Mouse (Mus musculus) midbrain, embryonic 15.5 days (tissue): ENCODE results near the gene Ptprg. TPM values are rescaled to one million over a fixed set of nuclear protein-coding genes. Genes with fewer than 3 reads are reported as not detected.
"Not testable (repeated sequence)": the region's sequence is repeated elsewhere in the genome, so short reads cannot be mapped to it uniquely, and the experiment has no call there.

Experiments
- ATAC-seq: fragments of 200-750 bp; cut with Nextera tagmentation; replicated peaks from 2 replicates; pipeline ENCODE4 v1.8.0; 2017; ENCODE audit warnings: moderate TSS enrichment
- H3K27ac ChIP-seq: fragments of 300-500 bp; sonication (generic); 2 replicates; pipeline ENCODE4 v1.5.1; 2015; ENCODE audit warnings: mild to moderate bottlenecking, inconsistent platforms
- H3K27me3 ChIP-seq: fragments of 300-500 bp; sonication (generic); replicated peaks from 2 replicates; pipeline ENCODE4 v1.6.1; 2015; ENCODE audit warnings: inconsistent platforms
- H3K36me3 ChIP-seq: fragments of 300-500 bp; sonication (generic); replicated peaks from 2 replicates; pipeline ENCODE4 v1.6.1; 2015; ENCODE audit warnings: inconsistent platforms
- H3K4me1 ChIP-seq: fragments of 300-500 bp; sonication (generic); 2 replicates; pipeline ENCODE4 v1.6.1; 2015; ENCODE audit warnings: inconsistent platforms
- H3K4me2 ChIP-seq: fragments of 300-500 bp; sonication (generic); 2 replicates; pipeline ENCODE4 v1.6.1; 2015; ENCODE audit warnings: inconsistent platforms, mild to moderate bottlenecking, moderate library complexity
- H3K4me3 ChIP-seq: fragments of 300-500 bp; sonication (generic); 2 replicates; pipeline ENCODE4 v1.5.1; 2015; ENCODE audit warnings: mild to moderate bottlenecking, inconsistent platforms
- H3K9ac ChIP-seq: fragments of 300-500 bp; sonication (generic); 2 replicates; pipeline ENCODE4 v1.6.1; 2015; ENCODE audit warnings: mild to moderate bottlenecking, inconsistent platforms
- H3K9me3 ChIP-seq: fragments of 300-500 bp; sonication (generic); 2 replicates; pipeline ENCODE4 v1.6.1; 2016; ENCODE audit warnings: inconsistent platforms
- WGBS: fragments of 180-500 bp; shearing (Covaris S2); methylation state at CpG from one replicate; pipeline ENCODE4 v1.1.7; 2015; ENCODE audit warnings: mixed read lengths; 5-methylcytosine and 5-hydroxymethylcytosine counted together
- polyA plus RNA-seq: library from polyadenylated mRNA; unstranded; fragments of >200 nt; fragmentation: Nextera tagmentation; extraction: Ambion mirVana; gene quantifications from 2 replicates; pipeline ENCODE4 v1.2.1, GENCODE M21; 2015

Ptprg gene
- polyA plus RNA-seq, 1 experiment from 2014 or later = 43.3 TPM

GRCm38 (mm10) chr14:12036530-12037283 lies 483.4 kb downstream of the Ptprg start:
- H3K27ac ChIP-seq = no peak overlapping the region
- no peak overlapping the region for H3K4me2 ChIP-seq
- H3K27me3 ChIP-seq = no peaks in the 10 kb centered on the region
- H3K4me1 ChIP-seq = no peaks in the 10 kb centered on the region
- H3K4me3 ChIP-seq = no peak overlapping the region
- no peaks in the 10 kb centered on the region for H3K9me3 ChIP-seq
- H3K9ac ChIP-seq = no peak overlapping the region
- no peaks in the 10 kb centered on the region for H3K36me3 ChIP-seq
- ATAC-seq = no peak
- WGBS = 91% methylated on average over 11 of the region's 11 CpGs

GRCm38 (mm10) chr14:12039743-12040142 lies 486.4 kb downstream of the Ptprg start:
- no peak overlapping the region for H3K27ac ChIP-seq
- no peak overlapping the region for H3K4me3 ChIP-seq
- no peaks in the 10 kb centered on the region for H3K27me3 ChIP-seq
- 89% methylated on average over 3 of the region's 3 CpGs for WGBS
- no peak for ATAC-seq
- H3K9me3 ChIP-seq = no peaks in the 10 kb centered on the region
- no peaks in the 10 kb centered on the region for H3K36me3 ChIP-seq
- no peaks in the 10 kb centered on the region for H3K4me1 ChIP-seq
- no peak overlapping the region for H3K4me2 ChIP-seq
- H3K9ac ChIP-seq = no peak overlapping the region

- Histone ChIP-seq H3K36me3 (no peaks in the 10 kb centered on the region), H3K27ac (no peak overlapping the region), H3K9ac (no peak overlapping the region), H3K9me3 (no peaks in the 10 kb centered on the region), H3K4me3 (no peak overlapping the region), H3K27me3 (no peaks in the 10 kb centered on the region), H3K4me2 (no peak overlapping the region), H3K4me1 (no peaks in the 10 kb centered on the region)
- 94% methylated on average over 6 of the region's 6 CpGs for WGBS
- ATAC-seq = no peak
Observed at GRCm38 (mm10) chr14:12041566-12041965, 488.2 kb downstream of the Ptprg start.

- WGBS = 94% methylated on average over 3 of the region's 3 CpGs
- no peak for ATAC-seq
- no peaks in the 10 kb centered on the region for H3K4me1 ChIP-seq
- no peaks in the 10 kb centered on the region for H3K27me3 ChIP-seq
- H3K36me3 ChIP-seq = no peaks in the 10 kb centered on the region
- no peak overlapping the region for H3K4me2 ChIP-seq
- no peaks in the 10 kb centered on the region for H3K9me3 ChIP-seq
- no peak overlapping the region for H3K4me3 ChIP-seq
- no peak overlapping the region for H3K27ac ChIP-seq
- H3K9ac ChIP-seq = no peak overlapping the region
Observed at GRCm38 (mm10) chr14:12046226-12046882, 493.0 kb downstream of the Ptprg start.

GRCm38 (mm10) chr14:12047637-12048036 lies 494.3 kb downstream of the Ptprg start:
- Histone ChIP-seq H3K27ac (no peak overlapping the region), H3K36me3 (no peaks in the 10 kb centered on the region), H3K9me3 (no peaks in the 10 kb centered on the region), H3K27me3 (no peaks in the 10 kb centered on the region), H3K4me1 (no peaks in the 10 kb centered on the region), H3K4me2 (no peak overlapping the region), H3K9ac (no peak overlapping the region), H3K4me3 (no peak overlapping the region)
- WGBS = 98% methylated on average over 4 of the region's 4 CpGs
- ATAC-seq = no peak

- 70% methylated on average over 5 of the region's 5 CpGs for WGBS
- Histone ChIP-seq H3K36me3 (no peaks in the 10 kb centered on the region), H3K9ac (no peak overlapping the region), H3K27ac (no peak overlapping the region), H3K27me3 (no peaks in the 10 kb centered on the region), H3K4me1 (no peaks in the 10 kb centered on the region), H3K4me3 (no peak overlapping the region), H3K4me2 (no peak overlapping the region), H3K9me3 (no peaks in the 10 kb centered on the region)
- no peak for ATAC-seq
Observed at GRCm38 (mm10) chr14:12056912-12057524, 503.7 kb downstream of the Ptprg start.

- Histone ChIP-seq H3K27me3 (no peaks in the 10 kb centered on the region), H3K4me3 (no peak overlapping the region), H3K9ac (no peak overlapping the region), H3K4me2 (no peak overlapping the region), H3K9me3 (no peaks in the 10 kb centered on the region), H3K27ac (no peak overlapping the region), H3K4me1 (no peaks in the 10 kb centered on the region), H3K36me3 (no peaks in the 10 kb centered on the region)
- WGBS = 70% methylated on average over 2 of the region's 2 CpGs
- ATAC-seq = no peak
Observed at GRCm38 (mm10) chr14:12057856-12058255, 504.5 kb downstream of the Ptprg start.

GRCm38 (mm10) chr14:12059149-12059548 lies 505.8 kb downstream of the Ptprg start:
- Histone ChIP-seq H3K9ac (no peak overlapping the region), H3K4me3 (no peak overlapping the region), H3K4me2 (no peak overlapping the region), H3K4me1 (no peaks in the 10 kb centered on the region), H3K9me3 (no peaks in the 10 kb centered on the region), H3K36me3 (no peaks in the 10 kb centered on the region), H3K27ac (no peak overlapping the region), H3K27me3 (no peaks in the 10 kb centered on the region)
- WGBS = 92% methylated on average over 7 of the region's 7 CpGs
- ATAC-seq = no peak

- H3K27me3 ChIP-seq, H3K9ac ChIP-seq, H3K4me1 ChIP-seq, H3K36me3 ChIP-seq, H3K27ac ChIP-seq, H3K4me2 ChIP-seq, H3K9me3 ChIP-seq, H3K4me3 ChIP-seq, ATAC-seq: not testable (repeated sequence)
- 83% methylated on average over 2 of the region's 2 CpGs for WGBS
Observed at GRCm38 (mm10) chr14:12061313-12061712, 508.0 kb downstream of the Ptprg start.

GRCm38 (mm10) chr14:12062628-12063360 lies 509.5 kb downstream of the Ptprg start:
- Histone ChIP-seq H3K4me1 (no peaks in the 10 kb centered on the region), H3K27me3 (no peaks in the 10 kb centered on the region), H3K27ac (no peak overlapping the region), H3K4me2 (no peak overlapping the region), H3K4me3 (no peak overlapping the region), H3K9me3 (no peaks in the 10 kb centered on the region), H3K9ac (no peak overlapping the region), H3K36me3 (no peaks in the 10 kb centered on the region)
- no peak for ATAC-seq
- 93% methylated on average over 7 of the region's 7 CpGs for WGBS

GRCm38 (mm10) chr14:12065001-12065400 lies 511.7 kb downstream of the Ptprg start:
- Histone ChIP-seq H3K36me3 (no peaks in the 10 kb centered on the region), H3K9me3 (no peaks in the 10 kb centered on the region), H3K27ac (no peak overlapping the region), H3K4me1 (no peaks in the 10 kb centered on the region), H3K4me2 (no peak overlapping the region), H3K4me3 (no peak overlapping the region), H3K9ac (no peak overlapping the region), H3K27me3 (no peaks in the 10 kb centered on the region)
- no peak for ATAC-seq
- WGBS = 69% methylated on average over 1 of the region's 1 CpGs

- Histone ChIP-seq H3K36me3 (no peaks in the 10 kb centered on the region), H3K4me1 (no peaks in the 10 kb centered on the region), H3K4me2 (no peak overlapping the region), H3K27ac (no peak overlapping the region), H3K4me3 (no peak overlapping the region), H3K9me3 (no peaks in the 10 kb centered on the region), H3K9ac (no peak overlapping the region), H3K27me3 (no peaks in the 10 kb centered on the region)
- 78% methylated on average over 2 of the region's 2 CpGs for WGBS
- ATAC-seq = no peak
Observed at GRCm38 (mm10) chr14:12065736-12066135, 512.4 kb downstream of the Ptprg start.
